Mouse (Mus musculus) hindbrain, postnatal 0 days (tissue): Measurements from ENCODE around the gene Zfp574. TPM values are rescaled to one million over a fixed set of nuclear protein-coding genes. Genes with fewer than 3 reads are reported as not detected.

Experiments
- ATAC-seq: fragments of 200-750 bp; cut with Nextera tagmentation; 2 replicates; pipeline ENCODE4 v1.8.0; 2017; ENCODE audit warnings: mild to moderate bottlenecking, moderate TSS enrichment, moderate library complexity
- DNase-seq: peaks from one replicate; pipeline ENCODE4 v3.0.0-alpha.2; 2015; ENCODE audit warnings: low spot score
- H3K27ac ChIP-seq: fragments of 300-500 bp; sonication (generic); 2 replicates; pipeline ENCODE4 v1.5.1; 2014; ENCODE audit warnings: mild to moderate bottlenecking
- H3K27me3 ChIP-seq: fragments of 300-500 bp; sonication (generic); 2 replicates; pipeline ENCODE4 v1.6.1; 2014; ENCODE audit warnings: low read length, mixed read lengths; ENCODE audit not compliant: insufficient read depth
- H3K36me3 ChIP-seq: fragments of 300-500 bp; sonication (generic); 2 replicates; pipeline ENCODE4 v1.6.1; 2014; ENCODE audit warnings: low read length, mixed read lengths; ENCODE audit not compliant: insufficient read depth
- H3K4me1 ChIP-seq: fragments of 300-500 bp; sonication (generic); 2 replicates; pipeline ENCODE4 v1.6.1; 2014; ENCODE audit warnings: antibody characterized with exemption, low read length, mixed read lengths; ENCODE audit not compliant: insufficient read depth
- H3K4me2 ChIP-seq: fragments of 300-500 bp; sonication (generic); 2 replicates; pipeline ENCODE4 v1.6.1; 2014; ENCODE audit warnings: low read depth, mild to moderate bottlenecking, low read length, moderate library complexity, mixed read lengths
- H3K4me3 ChIP-seq: fragments of 300-500 bp; sonication (generic); 2 replicates; pipeline ENCODE4 v1.5.1; 2014; ENCODE audit warnings: low read length
- H3K9ac ChIP-seq: fragments of 300-500 bp; sonication (generic); replicated peaks from 2 replicates; pipeline ENCODE4 v1.6.1; 2014; ENCODE audit warnings: mild to moderate bottlenecking, low read length, moderate library complexity, mixed read lengths
- H3K9me3 ChIP-seq: fragments of 300-500 bp; sonication (generic); 2 replicates; pipeline ENCODE4 v1.6.1; 2016; ENCODE audit warnings: low read length, mixed read lengths
- CTCF ChIP-seq: IDR thresholded peaks from 2 replicates; pipeline ENCODE4 v1.5.1; 2016; ENCODE audit warnings: antibody characterized with exemption, control low read depth, low read depth
- WGBS: fragments of 180-500 bp; shearing (Covaris S2); extraction: QIAGEN DNeasy Blood & Tissue Kit; methylation state at CpG from one replicate; pipeline ENCODE4 v1.1.7; 2014; 5-methylcytosine and 5-hydroxymethylcytosine counted together
- polyA plus RNA-seq: library from polyadenylated mRNA; unstranded; fragments of >200 nt; fragmentation: Nextera tagmentation; extraction: Ambion mirVana; gene quantifications from 2 replicates; pipeline ENCODE4 v1.2.1, GENCODE M21; 2015
- total RNA-seq: library from RNA; depleted of rRNA; stranded (reverse); fragments of >200 nt; gene quantifications from 2 replicates; pipeline ENCODE4 v1.2.3, GENCODE M21; 2014

Gene Zfp574
- total and polyA plus RNA-seq, 2 experiments from 2014 or later, result 26.3 to 40.4 TPM

- Histone ChIP-seq H3K4me3 (no peak overlapping the region), H3K9ac (no peak overlapping the region), H3K36me3 (no peaks in the 10 kb centered on the region), H3K4me2 (no peak overlapping the region), H3K4me1 (no peaks in the 10 kb centered on the region), H3K9me3 (no peaks in the 10 kb centered on the region), H3K27ac (no peak overlapping the region), H3K27me3 (no peaks in the 10 kb centered on the region)
- WGBS, result 72% methylated on average over 13 of the region's 13 CpGs
- no peak for ATAC-seq
- DNase-seq, result no peak
- no peak for TF ChIP-seq CTCF
Measured at GRCm38 (mm10) chr7:25121240-25121786, 48.9 kb downstream of the Zfp574 start.

GRCm38 (mm10) chr7:25125716-25126281 lies 53.4 kb downstream of the Zfp574 start:
- ATAC-seq, result no peak
- Histone ChIP-seq H3K9ac (no peak overlapping the region), H3K36me3 (no peaks in the 10 kb centered on the region), H3K27ac (no peak overlapping the region), H3K9me3 (no peaks in the 10 kb centered on the region), H3K4me1 (no peaks in the 10 kb centered on the region), H3K4me2 (no peak overlapping the region), H3K27me3 (no peaks in the 10 kb centered on the region), H3K4me3 (no peak overlapping the region)
- no peak for DNase-seq
- no peak for TF ChIP-seq CTCF
- WGBS, result 78% methylated on average over 10 of the region's 10 CpGs

- H3K27me3 ChIP-seq, result peaks cover 6% of the 10 kb centered on the region; the same call in 1 of the 2 replicates
- ATAC-seq, result no peak
- H3K4me2 ChIP-seq, result no peak overlapping the region
- 67% methylated on average over 9 of the region's 9 CpGs for WGBS
- no peaks in the 10 kb centered on the region for H3K4me1 ChIP-seq
- no peaks in the 10 kb centered on the region for H3K36me3 ChIP-seq
- H3K9me3 ChIP-seq, result no peaks in the 10 kb centered on the region
- DNase-seq, result no peak
- no peak overlapping the region for H3K4me3 ChIP-seq
- H3K27ac ChIP-seq, result no peak overlapping the region
- no peak for TF ChIP-seq CTCF
- no peak overlapping the region for H3K9ac ChIP-seq
Measured at GRCm38 (mm10) chr7:25127971-25128370, 55.6 kb downstream of the Zfp574 start.

GRCm38 (mm10) chr7:25129390-25129979 lies 57.1 kb downstream of the Zfp574 start:
- Histone ChIP-seq H3K4me3 (no peak overlapping the region), H3K9ac (no peak overlapping the region), H3K9me3 (no peaks in the 10 kb centered on the region), H3K4me2 (no peak overlapping the region), H3K27ac (no peak overlapping the region), H3K4me1 (0 out of 2 replicates have a peak, but pooled peaks cover 5% of the 10 kb centered on the region), H3K27me3 (peaks cover 6% of the 10 kb centered on the region; the same call in 1 of the 2 replicates), H3K36me3 (no peaks in the 10 kb centered on the region)
- no peak for DNase-seq
- WGBS, result 65% methylated on average over 13 of the region's 13 CpGs
- no peak for ATAC-seq
- TF ChIP-seq CTCF, result no peak

- no peaks in the 10 kb centered on the region for H3K9me3 ChIP-seq
- H3K4me1 ChIP-seq, result 0 out of 2 replicates have a peak, but pooled peaks cover 5% of the 10 kb centered on the region
- no peak overlapping the region for H3K4me3 ChIP-seq
- TF ChIP-seq CTCF, result no peak
- peaks cover 6% of the 10 kb centered on the region; the same call in 1 of the 2 replicates for H3K27me3 ChIP-seq
- H3K9ac ChIP-seq, result no peak overlapping the region
- ATAC-seq, result no peak
- H3K36me3 ChIP-seq, result no peaks in the 10 kb centered on the region
- H3K27ac ChIP-seq, result no peak overlapping the region
- no peak overlapping the region for H3K4me2 ChIP-seq
- no peak for DNase-seq
- WGBS, result 76% methylated on average over 11 of the region's 11 CpGs
Measured at GRCm38 (mm10) chr7:25130565-25130964, 58.2 kb downstream of the Zfp574 start.

GRCm38 (mm10) chr7:25131247-25131646 lies 58.9 kb downstream of the Zfp574 start:
- no peak for TF ChIP-seq CTCF
- Histone ChIP-seq H3K4me3 (no peak overlapping the region), H3K36me3 (no peaks in the 10 kb centered on the region), H3K27me3 (peaks cover 6% of the 10 kb centered on the region; the same call in 1 of the 2 replicates), H3K9me3 (no peaks in the 10 kb centered on the region), H3K9ac (no peak overlapping the region), H3K27ac (no peak overlapping the region), H3K4me2 (no peak overlapping the region), H3K4me1 (0 out of 2 replicates have a peak, but pooled peaks cover 5% of the 10 kb centered on the region)
- ATAC-seq, result no peak
- no peak for DNase-seq
- WGBS, result 89% methylated on average over 11 of the region's 11 CpGs
